ENCODE assay signal across 7 mouse cellular contexts in the genomic region with DNA sequence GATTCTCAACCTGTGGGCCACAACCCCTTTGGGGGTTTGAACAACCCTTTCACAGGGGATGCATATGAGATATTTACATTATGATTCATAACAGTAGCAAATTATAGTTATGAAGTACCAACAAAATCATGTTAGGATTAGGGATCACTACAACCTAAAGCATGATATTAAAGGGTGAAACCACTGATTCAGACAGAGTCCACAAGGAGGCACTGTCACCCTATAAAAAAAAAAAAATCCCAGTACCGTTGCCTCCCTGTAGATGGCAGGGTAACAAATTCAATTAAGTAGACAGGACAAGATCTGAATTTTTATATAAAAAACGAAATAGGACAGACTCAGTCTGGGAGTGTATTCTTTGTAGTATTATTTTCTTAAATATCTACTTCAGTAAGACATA. TPM values are rescaled to one million over a fixed set of nuclear protein-coding genes. Genes with fewer than 3 reads are reported as not detected.
DNase-seq lines count a peak whose midpoint lies in the region; ATAC-seq and TF ChIP-seq lines count a peak whose summit lies in the region.

No protein-coding gene starts in this region.

- no peak for TF ChIP-seq EP300 in stomach, postnatal 0 days (optimal IDR thresholded peaks at IDR 0.05)

- peak; percentile 99 for TF ChIP-seq CTCF in stomach, postnatal 0 days (IDR thresholded peaks at IDR 0.05; ENCODE audit: low read depth)

- no peaks in the 10 kb centered on the region for H3K36me3 ChIP-seq in neural tube, embryonic 11.5 days (ENCODE audit: control insufficient read depth, insufficient read depth, low read length)
- no peaks in the 10 kb centered on the region for H3K36me3 ChIP-seq in embryonic facial prominence, embryonic 14.5 days (ENCODE audit: control insufficient read depth, insufficient read depth, low read length)
- no peaks in the 10 kb centered on the region for H3K36me3 ChIP-seq in intestine, embryonic 15.5 days
- no peaks in the 10 kb centered on the region; the same call in 1 of the 2 replicates for H3K36me3 ChIP-seq in stomach, postnatal 0 days (ENCODE audit: control insufficient read depth, insufficient read depth, low read length)

- H3K9ac ChIP-seq in neural tube, embryonic 11.5 days (ENCODE audit: low read length) = no peak overlapping the region
- no peak overlapping the region for H3K9ac ChIP-seq in embryonic facial prominence, embryonic 14.5 days (ENCODE audit: low read depth, low read length)
- no peak overlapping the region for H3K9ac ChIP-seq in intestine, embryonic 15.5 days
- no peak overlapping the region for H3K9ac ChIP-seq in stomach, postnatal 0 days (ENCODE audit: low read length)

- no peaks in the 10 kb centered on the region for H3K9me3 ChIP-seq in neural tube, embryonic 11.5 days (ENCODE audit: control insufficient read depth, low read length)
- H3K9me3 ChIP-seq in embryonic facial prominence, embryonic 14.5 days (ENCODE audit: control insufficient read depth, low read length) = no peaks in the 10 kb centered on the region
- H3K9me3 ChIP-seq in intestine, embryonic 15.5 days = no peaks in the 10 kb centered on the region
- H3K9me3 ChIP-seq in stomach, postnatal 0 days (ENCODE audit: control insufficient read depth, low read length) = no peaks in the 10 kb centered on the region

- H3K4me1 ChIP-seq in neural tube, embryonic 11.5 days (ENCODE audit: control insufficient read depth, insufficient read depth, low read length) = no peaks in the 10 kb centered on the region
- H3K4me1 ChIP-seq in embryonic facial prominence, embryonic 14.5 days (ENCODE audit: control insufficient read depth, insufficient read depth, low read length) = no peaks in the 10 kb centered on the region
- H3K4me1 ChIP-seq in intestine, embryonic 15.5 days (replicated peaks) = no peaks in the 10 kb centered on the region
- H3K4me1 ChIP-seq in stomach, postnatal 0 days (replicated peaks; ENCODE audit: control insufficient read depth, insufficient read depth) = no peaks in the 10 kb centered on the region

- H3K27me3 ChIP-seq in neural tube, embryonic 11.5 days (ENCODE audit: control insufficient read depth, insufficient read depth, low read length) = no peaks in the 10 kb centered on the region
- H3K27me3 ChIP-seq in embryonic facial prominence, embryonic 14.5 days (replicated peaks; ENCODE audit: control insufficient read depth, insufficient read depth, low read length) = no peaks in the 10 kb centered on the region
- no peaks in the 10 kb centered on the region for H3K27me3 ChIP-seq in intestine, embryonic 15.5 days (replicated peaks)
- H3K27me3 ChIP-seq in stomach, postnatal 0 days (ENCODE audit: control insufficient read depth, insufficient read depth, low read length) = no peaks in the 10 kb centered on the region

- H3K4me3 ChIP-seq in neural tube, embryonic 11.5 days (ENCODE audit: low read depth, low read length) = no peak overlapping the region
- H3K4me3 ChIP-seq in embryonic facial prominence, embryonic 14.5 days (ENCODE audit: low read depth, low read length) = no peak overlapping the region
- no peak overlapping the region for H3K4me3 ChIP-seq in intestine, embryonic 15.5 days (replicated peaks)
- H3K4me3 ChIP-seq in stomach, postnatal 0 days (ENCODE audit: low read depth, low read length) = no peak overlapping the region

- no peak overlapping the region for H3K27ac ChIP-seq in neural tube, embryonic 11.5 days (ENCODE audit: low read depth, low read length)
- no peak overlapping the region for H3K27ac ChIP-seq in embryonic facial prominence, embryonic 14.5 days (replicated peaks; ENCODE audit: low read depth, low read length)
- no peak overlapping the region for H3K27ac ChIP-seq in intestine, embryonic 15.5 days
- H3K27ac ChIP-seq in stomach, postnatal 0 days (replicated peaks) = no peak overlapping the region

- peak; percentile 77; the same call in 1 of the 2 replicates for ATAC-seq in neural tube, embryonic 11.5 days (ENCODE audit: insufficient read depth, low FRiP score, low TSS enrichment)
- ATAC-seq in embryonic facial prominence, embryonic 14.5 days (ENCODE audit: low read depth) = peak; percentile 17; the same call in 1 of the 2 replicates
- peak; percentile 63; the same call in 1 of the 2 replicates for ATAC-seq in intestine, embryonic 15.5 days
- ATAC-seq in stomach, postnatal 0 days (ENCODE audit: low FRiP score, low TSS enrichment) = no peak

- H3K4me2 ChIP-seq in neural tube, embryonic 11.5 days (ENCODE audit: low read depth) = no peak overlapping the region
- no peak overlapping the region for H3K4me2 ChIP-seq in embryonic facial prominence, embryonic 14.5 days (ENCODE audit: low read depth, low read length)
- no peak overlapping the region for H3K4me2 ChIP-seq in intestine, embryonic 15.5 days (replicated peaks)
- H3K4me2 ChIP-seq in stomach, postnatal 0 days (replicated peaks; ENCODE audit: low read depth) = no peak overlapping the region

- 9% methylated on average over 2 of the region's 2 CpGs for WGBS in neural tube, embryonic 11.5 days
- 5% methylated on average over 2 of the region's 2 CpGs for WGBS in embryonic facial prominence, embryonic 14.5 days
- 6% methylated on average over 2 of the region's 2 CpGs for WGBS in intestine, embryonic 15.5 days
- 3% methylated on average over 2 of the region's 2 CpGs for WGBS in stomach, postnatal 0 days

- DNase-seq in neural tube, embryonic 11.5 days (ENCODE audit: low spot score) = peak; percentile 61
- no peak for DNase-seq in neural tube, embryonic 10.5 days (ENCODE audit: extremely low spot score, low spot score)
- peak; percentile 57 for DNase-seq in T-cell, adult 2 months (ENCODE audit: low spot score)
- peak; percentile 61 for DNase-seq in embryonic facial prominence, embryonic 14.5 days (ENCODE audit: low spot score)
- DNase-seq in lung, postnatal 36 days = peak; percentile 62
- DNase-seq in stomach, postnatal 0 days (ENCODE audit: low spot score) = peak; percentile 40

RNA-seq across cellular contexts. Expression of gene Hbp1, which starts 17.2 kb away (rescaled TPM):
- 100 and 103 TPM in 2 replicates for polyA plus RNA-seq in neural tube, embryonic 11.5 days (2014; fragmentation: Nextera tagmentation; extraction: Ambion mirVana)
- 116 and 129 TPM in 2 replicates for polyA plus RNA-seq in embryonic facial prominence, embryonic 14.5 days (2014; fragmentation: Nextera tagmentation; extraction: Ambion mirVana)
- polyA plus RNA-seq in intestine, embryonic 15.5 days (2015; fragmentation: Nextera tagmentation; extraction: Ambion mirVana) = 79.8 and 89.2 TPM in 2 replicates
- 75.2 and 81.5 TPM in 2 replicates for polyA plus RNA-seq in stomach, postnatal 0 days (2015; fragmentation: Nextera tagmentation; extraction: Ambion mirVana)
